Mouse (Mus musculus) liver, embryonic 14.5 days (tissue): Measurements from ENCODE around the gene Tubb5.
"Not testable (repeated sequence)": the region's sequence is repeated elsewhere in the genome, so short reads cannot be mapped to it uniquely, and the experiment has no call there.

Experiments
- CTCF ChIP-seq: IDR thresholded peaks from 2 replicates; pipeline ENCODE4 v1.5.1; 2016; ENCODE audit warnings: antibody characterized with exemption, low read depth, control low read depth
- EP300 ChIP-seq: IDR thresholded peaks from 2 replicates; pipeline ENCODE4 v1.6.1; 2016; ENCODE audit warnings: antibody characterized with exemption, low read depth

DNA sequence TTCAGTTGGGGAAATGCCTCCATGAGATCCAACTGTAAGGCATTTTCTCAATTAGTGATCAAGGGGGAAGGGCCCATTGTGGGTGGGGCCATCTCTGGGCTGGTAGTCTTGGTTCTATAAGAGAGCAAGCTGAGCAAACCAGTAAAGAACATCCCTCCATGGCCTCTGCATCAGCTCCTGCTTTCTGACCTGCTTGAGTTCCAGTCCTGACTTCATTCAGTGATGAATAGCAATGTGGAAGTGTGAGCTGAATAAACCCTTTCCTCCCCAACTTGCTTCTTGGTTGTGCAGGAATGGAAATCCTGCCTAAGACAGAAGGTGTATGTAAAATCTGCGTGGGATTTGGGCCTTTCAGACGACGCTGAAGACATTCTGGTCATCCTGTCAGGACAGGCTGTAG, 896 bp upstream of the Tubb5 start:
- TF ChIP-seq CTCF, EP300: not testable (repeated sequence)
